Mouse (Mus musculus): ENCODE measurements around the gene Ttc39b. TPM values are rescaled to one million over a fixed set of nuclear protein-coding genes. Genes with fewer than 3 reads are reported as not detected.

Gene Ttc39b
- polyA plus RNA-seq, 1 experiment from 2014 or later: 5.6 TPM

DNA sequence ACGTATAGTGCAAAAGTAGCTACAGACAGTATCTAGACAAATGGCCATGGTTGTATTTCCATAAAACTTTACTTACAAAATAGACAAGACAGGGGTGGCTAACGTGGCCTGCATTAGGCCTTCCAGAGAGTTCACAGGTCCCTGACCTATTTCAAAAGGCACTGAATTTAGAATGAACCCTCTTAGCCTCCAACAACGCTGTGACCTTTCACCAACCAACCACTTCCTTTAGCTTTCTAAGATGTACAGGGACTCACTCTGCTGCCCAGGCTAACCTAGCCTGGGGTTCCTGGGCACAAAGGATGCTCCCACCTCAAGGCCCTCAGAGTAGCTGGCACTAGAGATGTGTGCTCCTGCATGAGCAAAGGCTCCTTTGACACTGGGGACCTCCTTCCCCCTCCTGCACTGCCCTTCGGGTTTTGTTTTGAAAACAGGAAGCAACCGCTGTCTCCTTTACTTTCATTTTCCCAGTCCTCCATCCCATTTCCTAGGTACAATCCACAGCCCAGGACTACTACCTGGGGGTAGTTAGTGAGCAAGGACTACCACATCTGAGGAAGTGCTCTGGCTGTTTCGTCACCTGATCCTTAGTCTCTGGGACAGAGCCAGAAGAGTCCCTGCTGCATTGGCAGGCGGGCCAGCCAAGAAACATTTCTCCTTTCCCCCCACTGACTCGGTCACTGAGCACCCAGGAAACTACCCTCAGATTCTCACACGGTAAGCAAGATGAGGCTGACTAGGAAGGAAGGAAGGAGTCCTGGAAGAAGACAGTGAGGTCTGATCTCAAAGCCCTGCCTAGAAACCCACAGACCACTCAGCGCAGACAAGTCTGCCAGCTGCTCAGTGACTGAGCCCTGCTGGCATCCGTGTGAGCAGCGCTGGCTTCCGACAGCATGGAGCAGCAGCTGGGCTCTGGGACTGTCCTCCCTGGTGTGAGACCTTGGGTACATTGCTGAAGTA lies 8.9 kb downstream of the Ttc39b start:
- Histone ChIP-seq H3K36me3 (replicated peaks) (no peaks in the 10 kb centered on the region), H3K27me3 (replicated peaks) (no peaks in the 10 kb centered on the region), H3K9me3 (no peaks in the 10 kb centered on the region), H3K4me1 (no peaks in the 10 kb centered on the region), H3K4me3 (no peak overlapping the region), H3K9ac (no peak overlapping the region), H3K27ac (no peak overlapping the region), H3K4me2 (no peak overlapping the region)
- no peak for ATAC-seq (replicated peaks)
- 54% methylated on average over 13 of the region's 13 CpGs for WGBS

DNA sequence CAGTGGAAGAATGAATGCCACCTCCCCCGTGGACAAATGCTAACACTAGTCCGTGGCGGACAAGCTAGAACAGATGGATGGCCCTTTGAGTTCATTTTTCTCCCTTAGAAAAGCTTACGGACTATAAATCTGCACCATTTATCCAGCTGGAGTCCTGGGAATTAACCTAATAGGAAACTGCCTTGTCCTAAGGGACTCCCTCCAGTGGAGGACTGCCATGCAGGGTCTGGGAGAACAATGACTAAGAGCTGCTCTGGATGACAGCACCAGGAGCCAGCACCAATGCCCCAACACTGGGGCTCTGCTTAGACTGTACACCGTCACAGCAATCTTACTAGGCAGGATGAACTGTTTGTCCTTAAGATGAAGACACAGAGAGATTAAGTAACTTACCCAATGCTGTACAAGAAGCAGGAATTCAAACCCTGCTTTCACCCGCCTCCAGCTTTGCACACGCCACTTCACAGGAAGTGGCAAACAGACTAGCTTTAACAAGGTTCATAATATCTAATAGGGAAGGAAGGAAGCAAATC lies 9.7 kb downstream of the Ttc39b start:
- H3K4me2 ChIP-seq: no peak overlapping the region
- no peaks in the 10 kb centered on the region for H3K36me3 ChIP-seq (replicated peaks)
- H3K4me3 ChIP-seq: no peak overlapping the region
- no peaks in the 10 kb centered on the region for H3K9me3 ChIP-seq
- H3K4me1 ChIP-seq: no peaks in the 10 kb centered on the region
- no peak overlapping the region for H3K27ac ChIP-seq
- 81% methylated on average over 7 of the region's 7 CpGs for WGBS
- ATAC-seq (replicated peaks): no peak
- no peaks in the 10 kb centered on the region for H3K27me3 ChIP-seq (replicated peaks)
- no peak overlapping the region for H3K9ac ChIP-seq

DNA sequence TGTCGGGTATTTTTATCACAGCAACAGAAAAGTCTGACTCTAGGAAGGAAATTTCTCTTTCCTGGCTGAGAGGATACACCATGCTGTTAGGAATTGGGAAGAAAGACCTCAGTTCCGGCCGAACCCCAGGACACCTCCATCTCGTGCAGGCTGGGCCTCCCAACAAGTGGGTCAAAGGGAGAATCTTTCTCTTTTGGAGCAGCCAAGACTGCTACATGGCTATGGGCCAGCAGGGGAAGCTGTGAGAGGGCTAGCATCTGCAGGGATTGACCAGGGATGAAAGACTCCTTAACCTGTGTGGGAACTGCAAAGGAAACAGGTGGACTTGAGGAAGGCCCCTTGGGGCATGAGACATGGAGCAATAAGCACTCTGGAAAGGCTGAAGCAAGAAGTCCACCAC lies 11.7 kb downstream of the Ttc39b start:
- ATAC-seq (replicated peaks): no peak
- no peak overlapping the region for H3K4me2 ChIP-seq
- H3K27me3 ChIP-seq (replicated peaks): no peaks in the 10 kb centered on the region
- H3K27ac ChIP-seq: no peak overlapping the region
- no peak overlapping the region for H3K4me3 ChIP-seq
- H3K9ac ChIP-seq: no peak overlapping the region
- no peaks in the 10 kb centered on the region for H3K36me3 ChIP-seq (replicated peaks)
- H3K4me1 ChIP-seq: no peaks in the 10 kb centered on the region
- 75% methylated on average over 4 of the region's 4 CpGs for WGBS
- no peaks in the 10 kb centered on the region for H3K9me3 ChIP-seq

DNA sequence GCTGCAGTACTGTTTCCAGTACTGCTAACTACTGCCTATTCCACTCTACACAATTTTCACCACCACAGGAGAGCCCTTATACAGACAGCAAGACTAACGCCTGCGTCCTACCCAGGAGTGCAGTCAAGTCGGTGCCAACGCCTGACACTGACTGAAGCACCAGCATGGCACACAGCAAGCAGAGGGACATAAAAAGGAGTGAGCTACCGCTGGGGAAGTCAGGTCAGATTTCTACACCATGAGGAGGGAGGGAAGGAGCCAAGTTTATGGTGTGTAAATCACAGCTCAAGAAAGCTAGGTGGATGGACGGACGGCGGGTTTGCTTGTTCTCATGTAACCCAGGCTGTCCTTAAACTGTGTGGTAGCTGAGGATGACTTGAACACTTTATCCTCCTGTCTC lies 12.6 kb downstream of the Ttc39b start:
- Histone ChIP-seq H3K4me1 (no peaks in the 10 kb centered on the region), H3K9ac (no peak overlapping the region), H3K27me3 (replicated peaks) (no peaks in the 10 kb centered on the region), H3K27ac (no peak overlapping the region), H3K9me3 (no peaks in the 10 kb centered on the region), H3K36me3 (replicated peaks) (no peaks in the 10 kb centered on the region), H3K4me2 (no peak overlapping the region), H3K4me3 (no peak overlapping the region)
- no peak for ATAC-seq (replicated peaks)
- WGBS: 86% methylated on average over 8 of the region's 8 CpGs

DNA sequence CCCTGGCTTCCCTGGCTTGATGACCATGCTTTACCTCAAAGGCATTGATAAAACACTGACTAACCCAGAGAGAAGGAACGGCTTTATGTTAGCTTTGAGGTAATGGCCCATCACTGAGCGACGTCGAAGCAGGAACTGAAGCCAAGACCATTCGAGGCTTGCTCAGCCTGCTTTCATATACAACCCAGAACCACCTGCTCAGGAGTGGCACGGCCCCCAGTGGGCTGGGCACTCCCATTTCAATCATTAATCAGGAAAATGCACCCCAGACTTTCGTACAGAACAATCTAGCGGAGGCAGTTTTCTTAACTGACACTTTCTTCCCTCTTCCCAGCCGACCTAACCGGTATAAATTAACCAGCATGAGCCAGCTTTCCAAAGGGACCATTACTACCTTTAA lies 13.1 kb downstream of the Ttc39b start:
- Histone ChIP-seq H3K4me3 (no peak overlapping the region), H3K27me3 (replicated peaks) (no peaks in the 10 kb centered on the region), H3K36me3 (replicated peaks) (no peaks in the 10 kb centered on the region), H3K9me3 (no peaks in the 10 kb centered on the region), H3K9ac (no peak overlapping the region), H3K4me2 (no peak overlapping the region), H3K4me1 (0 out of 2 replicates have a peak, but pooled peaks cover 1% of the 10 kb centered on the region), H3K27ac (no peak overlapping the region)
- ATAC-seq (replicated peaks): no peak
- 86% methylated on average over 10 of the region's 10 CpGs for WGBS

DNA sequence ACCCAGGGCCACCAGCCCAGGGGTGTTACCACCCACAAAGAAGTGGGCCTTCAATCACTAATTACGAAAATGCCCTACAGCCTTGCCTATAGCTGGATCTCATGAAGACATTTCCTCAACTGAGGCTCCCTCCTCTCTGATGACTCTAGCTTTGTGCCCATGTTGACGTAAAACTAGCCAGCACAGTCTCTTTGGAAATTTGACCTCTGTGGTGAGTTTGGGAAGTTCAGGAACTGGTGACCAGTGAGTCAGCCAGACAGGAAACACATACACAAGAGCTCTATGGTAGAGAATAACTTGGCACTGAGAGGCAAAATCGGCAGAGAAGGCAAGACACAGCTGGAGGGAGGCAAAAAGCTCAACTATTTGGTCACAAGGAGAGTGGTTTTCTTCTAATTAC lies 15.1 kb downstream of the Ttc39b start:
- Histone ChIP-seq H3K36me3 (replicated peaks) (no peaks in the 10 kb centered on the region), H3K9ac (no peak overlapping the region), H3K9me3 (no peaks in the 10 kb centered on the region), H3K27me3 (replicated peaks) (no peaks in the 10 kb centered on the region), H3K4me3 (no peak overlapping the region), H3K27ac (no peak overlapping the region), H3K4me1 (peaks cover 3% of the 10 kb centered on the region; the same call in 1 of the 2 replicates), H3K4me2 (no peak overlapping the region)
- WGBS: 90% methylated on average over 3 of the region's 3 CpGs
- no peak for ATAC-seq (replicated peaks)

DNA sequence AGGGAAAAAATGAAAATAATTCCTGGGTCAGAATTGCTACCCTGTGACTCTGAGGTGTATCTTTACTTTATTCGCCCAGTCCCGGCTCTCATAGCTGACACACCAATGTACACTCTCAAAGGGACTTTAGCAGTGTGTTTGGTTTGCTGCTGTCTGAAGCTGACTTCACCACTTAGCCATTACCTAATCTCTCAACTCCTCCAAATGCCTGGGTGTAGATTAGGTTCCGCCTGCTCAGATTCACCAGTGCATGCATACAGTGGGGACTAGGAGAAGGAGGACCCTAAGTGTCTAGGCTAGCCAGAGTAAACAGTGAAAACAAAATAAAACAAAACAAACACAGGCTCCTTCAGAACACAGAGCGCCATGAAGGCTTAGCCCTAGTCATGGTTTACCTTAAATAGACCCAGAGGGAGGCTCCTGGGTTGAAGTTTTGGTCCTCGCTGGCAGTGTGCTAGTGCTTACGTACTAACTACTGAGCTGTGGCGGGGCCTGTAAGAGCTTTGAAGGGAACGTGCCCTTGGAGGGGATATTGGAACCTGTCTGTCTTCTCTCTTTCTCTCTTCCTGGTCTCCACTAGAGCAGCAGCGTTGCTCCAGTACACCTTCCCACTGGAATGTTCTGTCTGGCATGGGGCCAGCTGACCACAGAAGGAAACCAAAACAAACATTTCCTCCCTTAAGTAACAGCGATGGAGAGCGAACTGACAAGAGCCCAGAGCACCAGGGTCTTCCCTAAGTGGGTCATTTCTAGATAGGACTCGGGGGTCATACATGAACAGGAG lies 16.2 kb downstream of the Ttc39b start:
- WGBS: 83% methylated on average over 12 of the region's 12 CpGs
- Histone ChIP-seq H3K4me3 (no peak overlapping the region), H3K27me3 (replicated peaks) (no peaks in the 10 kb centered on the region), H3K27ac (no peak overlapping the region), H3K9me3 (no peaks in the 10 kb centered on the region), H3K9ac (no peak overlapping the region), H3K4me1 (peaks cover 7% of the 10 kb centered on the region), H3K4me2 (no peak overlapping the region), H3K36me3 (replicated peaks) (no peaks in the 10 kb centered on the region)
- ATAC-seq (replicated peaks): no peak

DNA sequence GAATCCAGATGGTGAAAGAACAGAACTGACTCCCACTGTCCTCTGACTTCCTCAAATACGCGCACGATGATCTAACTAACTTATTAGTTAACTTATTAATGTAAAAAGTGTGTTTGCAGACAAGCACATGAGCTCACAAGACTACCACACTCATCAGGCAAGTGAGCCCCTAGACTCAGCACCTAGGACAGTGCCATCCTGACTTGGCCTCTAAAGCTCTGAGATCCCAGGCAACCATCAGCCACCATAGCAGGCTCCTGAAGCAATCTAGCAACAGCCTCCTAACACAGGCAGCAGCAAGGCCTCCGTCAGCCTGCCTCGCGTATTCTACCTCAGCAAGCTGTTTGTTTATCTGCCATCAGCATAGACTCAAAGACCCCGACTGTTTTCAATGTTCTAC lies 17.2 kb downstream of the Ttc39b start:
- no peaks in the 10 kb centered on the region for H3K27me3 ChIP-seq (replicated peaks)
- H3K36me3 ChIP-seq (replicated peaks): no peaks in the 10 kb centered on the region
- no peak overlapping the region for H3K4me2 ChIP-seq
- 88% methylated on average over 7 of the region's 7 CpGs for WGBS
- no peak overlapping the region for H3K4me3 ChIP-seq
- no peak for ATAC-seq (replicated peaks)
- H3K4me1 ChIP-seq: peaks cover 7% of the 10 kb centered on the region
- H3K9me3 ChIP-seq: no peaks in the 10 kb centered on the region
- no peak overlapping the region for H3K9ac ChIP-seq
- no peak overlapping the region for H3K27ac ChIP-seq

DNA sequence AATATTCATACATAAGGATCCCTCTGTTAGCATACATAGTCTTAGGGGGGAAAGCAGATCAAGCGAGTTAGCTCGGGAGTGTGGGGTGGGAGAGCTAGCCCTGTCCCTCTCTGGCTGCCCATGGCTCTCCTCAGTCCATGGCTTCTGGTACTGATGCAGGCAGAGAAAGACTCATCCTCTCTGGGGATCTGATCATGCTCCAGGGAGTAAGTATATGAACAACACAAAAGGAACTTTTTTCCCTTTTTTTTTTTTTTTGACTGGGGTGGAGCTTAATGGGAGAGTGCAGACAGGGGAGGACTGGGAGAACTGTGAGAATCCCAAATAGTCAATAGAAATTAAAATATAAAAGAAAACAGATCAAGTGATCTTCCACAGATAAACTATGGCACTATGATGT lies 19.0 kb downstream of the Ttc39b start:
- no peak for ATAC-seq (replicated peaks)
- no peak overlapping the region for H3K4me2 ChIP-seq
- no peak overlapping the region for H3K9ac ChIP-seq
- no peak overlapping the region for H3K4me3 ChIP-seq
- no peaks in the 10 kb centered on the region for H3K27me3 ChIP-seq (replicated peaks)
- no peaks in the 10 kb centered on the region for H3K9me3 ChIP-seq
- no peaks in the 10 kb centered on the region for H3K36me3 ChIP-seq (replicated peaks)
- H3K27ac ChIP-seq: no peak overlapping the region
- WGBS: 81% methylated on average over 2 of the region's 2 CpGs
- peaks cover 7% of the 10 kb centered on the region for H3K4me1 ChIP-seq

DNA sequence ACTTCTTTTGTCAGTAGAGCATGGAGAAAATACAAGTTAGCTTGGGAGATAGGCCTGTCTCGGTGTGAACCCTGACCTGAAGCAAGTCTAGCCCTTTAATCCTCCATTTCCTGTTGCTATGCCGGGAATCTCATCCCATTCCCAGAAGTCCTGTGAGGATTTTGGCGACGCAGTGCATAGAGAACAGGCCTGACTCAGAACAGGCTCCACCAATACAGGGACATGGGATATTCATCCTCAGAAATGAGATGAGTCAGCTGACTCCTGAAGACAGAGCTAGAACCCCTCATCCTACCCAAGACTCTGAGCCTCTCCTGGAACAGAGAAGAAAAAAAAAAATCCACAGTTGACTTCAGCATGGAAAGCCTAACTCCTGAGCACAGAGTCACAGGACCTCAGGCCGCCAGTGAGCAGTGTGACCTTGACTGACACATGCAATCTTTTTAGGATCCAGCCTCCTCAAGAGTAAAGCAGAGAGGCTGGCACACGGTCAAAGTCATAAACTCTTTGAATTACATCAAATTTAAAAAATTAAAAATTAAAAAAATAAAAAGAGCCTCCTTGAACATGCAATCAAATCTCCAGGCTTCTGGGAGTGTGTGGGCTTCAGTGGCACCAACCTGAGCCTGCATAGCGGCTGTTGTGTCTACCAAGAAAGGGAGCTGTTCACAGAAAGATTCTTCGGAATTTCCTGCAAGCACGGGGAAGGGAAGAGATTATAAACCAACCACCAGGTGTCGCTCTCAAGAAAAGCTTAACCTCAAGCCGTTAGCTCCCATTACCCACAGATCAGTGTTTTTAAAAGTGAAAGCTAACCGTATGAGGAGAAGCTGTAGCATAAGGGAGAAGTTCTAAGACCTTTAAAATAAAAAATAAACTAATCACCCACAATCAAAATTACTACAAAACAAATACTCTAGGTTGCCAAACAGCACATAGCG lies 20.9 kb downstream of the Ttc39b start:
- ATAC-seq (replicated peaks): peak; percentile 59; the same call in 1 of the 2 replicates
- WGBS: 43% methylated on average over 13 of the region's 13 CpGs
- no peak overlapping the region for H3K4me2 ChIP-seq
- H3K9ac ChIP-seq: no peak overlapping the region
- H3K4me3 ChIP-seq: no peak overlapping the region
- no peak overlapping the region for H3K27ac ChIP-seq
- H3K27me3 ChIP-seq (replicated peaks): no peaks in the 10 kb centered on the region
- no peaks in the 10 kb centered on the region for H3K36me3 ChIP-seq (replicated peaks)
- H3K9me3 ChIP-seq: no peaks in the 10 kb centered on the region
- H3K4me1 ChIP-seq: peaks cover 7% of the 10 kb centered on the region

DNA sequence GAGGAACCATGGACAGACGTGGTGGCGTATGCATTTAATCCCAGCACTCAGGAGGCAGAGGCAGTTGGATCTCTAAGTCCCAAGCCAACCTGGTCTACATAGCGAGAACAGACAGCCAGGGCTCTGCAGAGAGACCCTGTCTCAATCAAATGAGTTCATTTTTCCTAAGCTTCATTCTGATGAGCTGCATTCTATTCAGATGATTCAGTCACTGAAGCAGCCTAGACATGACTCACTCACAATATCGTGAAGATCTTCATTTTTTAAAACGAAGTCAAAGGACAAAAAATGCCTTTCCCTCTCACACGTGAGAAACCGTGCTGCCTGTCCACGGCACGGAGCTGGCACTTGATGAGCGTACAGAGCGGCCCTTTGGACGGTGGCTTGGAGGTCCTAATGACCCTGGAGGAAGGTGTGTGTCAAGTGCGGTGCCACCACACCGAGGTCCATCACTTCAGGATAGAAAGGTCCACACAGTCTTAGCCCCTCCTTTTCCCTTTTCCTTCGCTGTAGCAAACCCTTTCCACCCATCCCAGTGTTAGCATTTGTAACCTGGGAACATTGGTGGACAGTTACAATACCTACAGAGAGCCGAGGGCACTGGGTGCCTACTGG lies 21.8 kb downstream of the Ttc39b start:
- no peak; the same call in 1 of the 2 replicates for ATAC-seq (replicated peaks)
- 93% methylated on average over 16 of the region's 16 CpGs for WGBS
- Histone ChIP-seq H3K4me3 (no peak overlapping the region), H3K36me3 (replicated peaks) (no peaks in the 10 kb centered on the region), H3K9me3 (no peaks in the 10 kb centered on the region), H3K4me1 (peaks cover 7% of the 10 kb centered on the region), H3K27ac (no peak overlapping the region), H3K4me2 (no peak overlapping the region), H3K27me3 (replicated peaks) (no peaks in the 10 kb centered on the region), H3K9ac (no peak overlapping the region)

All from midbrain, embryonic 15.5 days (tissue).